Mouse (Mus musculus) heart, postnatal 14 days (tissue): ENCODE data around the gene Arhgef1. TPM values are rescaled to one million over a fixed set of nuclear protein-coding genes. Genes with fewer than 3 reads are reported as not detected.

ENCODE experiments used
- DNase-seq, 2 experiments: peaks; one replicate each; pipeline ENCODE4 v3.0.0; 2021 to 2022
- intact Hi-C: fragments of 180-260 bp; cut with DNase I; formaldehyde crosslinking; loops from one replicate; pipeline ENCODE4 v1.15.1; 2025
- long read RNA-seq, 2 experiments: library from polyadenylated mRNA; stranded (forward); transcript quantifications; one replicate each; pipeline ENCODE4 v2.0.0; 2021
- total RNA-seq, 2 experiments: library from RNA; stranded (reverse); gene quantifications; 2 replicates each; pipeline ENCODE4 v1.2.3; 2021

Arhgef1 gene
- total RNA-seq: 10 to 100 TPM; 76.1 to 78.7 TPM
- long read RNA-seq, experiment 1, transcript Arhgef1-201 (29 exons, 3,212 nt): major isoform, 27 of 109 reads
- long read RNA-seq, experiment 1, transcript Arhgef1-204 (30 exons, 3,508 nt): minor isoform, 8 of 109 reads
- long read RNA-seq, experiment 1, partial matches to known transcripts: 25 of 109 reads
- long read RNA-seq, experiment 1, other reads (novel, unspliced or antisense): 43 of 109 reads
- long read RNA-seq, experiment 2, transcript Arhgef1-204 (30 exons, 3,508 nt): minor isoform, 10 of 98 reads
- long read RNA-seq, experiment 2, transcript Arhgef1-201 (29 exons, 3,212 nt): major isoform, 22 of 98 reads
- long read RNA-seq, experiment 2, partial matches to known transcripts: 23 of 98 reads
- long read RNA-seq, experiment 2, other reads (novel, unspliced or antisense): 36 of 98 reads

DNA sequence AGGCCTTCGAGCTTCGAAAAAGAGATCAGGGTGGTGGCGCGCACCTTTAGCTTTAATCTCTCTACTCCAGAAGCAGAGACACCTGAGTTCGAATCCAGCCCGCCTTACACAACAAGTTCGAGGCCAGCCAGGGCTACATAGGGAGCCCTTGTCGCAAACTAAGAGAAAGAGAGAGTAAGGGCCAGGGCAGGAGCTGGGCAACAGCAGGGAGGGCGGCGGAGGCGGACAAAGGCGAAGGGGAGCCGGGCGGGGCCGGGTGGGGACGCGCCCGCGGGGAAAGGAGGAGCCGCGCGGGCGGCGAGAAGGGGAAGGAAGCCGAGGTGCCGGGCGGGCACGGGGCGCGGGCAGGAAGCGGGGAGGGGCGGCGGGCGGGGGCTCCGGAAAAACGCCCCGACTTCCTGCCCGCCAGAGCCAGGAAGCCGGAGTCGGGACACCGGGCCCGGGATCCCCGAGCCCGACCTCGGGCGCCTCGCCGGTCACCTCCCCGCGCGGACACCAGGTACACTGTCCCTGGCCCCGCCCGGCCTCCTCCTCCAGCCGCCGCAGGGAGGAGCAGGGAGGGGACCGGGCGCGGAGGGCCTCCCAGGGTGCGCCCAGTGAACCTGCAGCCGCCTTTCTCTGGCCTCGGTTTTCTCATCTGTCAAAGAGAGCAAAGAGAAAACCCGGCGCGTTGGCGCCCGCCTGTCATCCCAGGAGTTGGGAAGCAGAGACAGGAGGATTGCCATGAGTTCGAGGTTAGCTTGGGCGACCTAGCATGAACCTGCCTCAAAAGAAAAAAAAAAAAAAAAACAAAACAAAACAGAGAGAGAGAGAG is at the start of gene Arhgef1:
Arhgef1 (plus strand) TSS at position 283 of the 814 bp plus-strand sequence.
- peak; percentile 76 to 86 for DNase-seq
- intact Hi-C loops: loop anchor here (5.0 to 10.0 kb wide), 2 partner anchors 69 to 322 kb away; partner anchors contain the start of genes Dedd2, Rabac1 and Zfp526

DNA sequence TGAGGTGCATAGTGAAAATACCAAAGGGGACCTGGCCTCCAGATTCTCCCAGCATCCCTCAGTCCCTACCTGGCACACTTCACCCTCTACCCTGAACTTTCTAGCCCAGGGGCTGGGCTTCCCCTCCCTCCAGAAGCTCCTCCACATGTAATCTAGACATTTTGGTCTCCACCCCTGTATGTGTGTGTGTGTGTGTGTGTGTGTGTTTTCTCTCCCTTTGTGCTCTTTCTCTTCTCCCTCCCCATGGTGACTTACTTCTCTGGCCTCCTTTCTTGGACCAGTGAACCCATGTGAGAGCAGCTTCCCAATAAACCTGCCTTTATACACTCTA is 49.5 kb upstream of the Arhgef1 start:
- intact Hi-C loops: no loop called here
- no peak for DNase-seq

DNA sequence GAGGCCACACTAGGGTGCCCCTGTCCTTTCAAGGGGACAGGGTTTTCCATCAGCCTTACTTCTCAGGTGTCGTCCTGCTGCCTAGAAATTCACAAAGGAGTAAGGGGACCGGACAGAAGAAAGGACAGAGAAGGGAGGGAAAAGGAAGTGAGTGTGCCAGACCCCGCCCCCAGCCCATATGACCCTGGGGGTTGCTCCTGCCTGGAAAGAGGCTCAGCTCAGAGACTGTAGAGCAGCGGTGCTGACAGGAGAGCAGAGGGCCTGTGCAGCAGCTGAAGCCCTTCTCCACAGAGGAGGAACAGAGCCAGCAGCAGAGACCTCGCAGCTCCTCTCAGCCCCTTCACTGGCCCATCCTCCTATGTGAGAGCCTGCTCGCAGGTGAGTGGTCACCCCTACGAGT is 49.0 kb upstream of the Arhgef1 start:
- intact Hi-C loops: no loop called here
- DNase-seq: no peak

DNA sequence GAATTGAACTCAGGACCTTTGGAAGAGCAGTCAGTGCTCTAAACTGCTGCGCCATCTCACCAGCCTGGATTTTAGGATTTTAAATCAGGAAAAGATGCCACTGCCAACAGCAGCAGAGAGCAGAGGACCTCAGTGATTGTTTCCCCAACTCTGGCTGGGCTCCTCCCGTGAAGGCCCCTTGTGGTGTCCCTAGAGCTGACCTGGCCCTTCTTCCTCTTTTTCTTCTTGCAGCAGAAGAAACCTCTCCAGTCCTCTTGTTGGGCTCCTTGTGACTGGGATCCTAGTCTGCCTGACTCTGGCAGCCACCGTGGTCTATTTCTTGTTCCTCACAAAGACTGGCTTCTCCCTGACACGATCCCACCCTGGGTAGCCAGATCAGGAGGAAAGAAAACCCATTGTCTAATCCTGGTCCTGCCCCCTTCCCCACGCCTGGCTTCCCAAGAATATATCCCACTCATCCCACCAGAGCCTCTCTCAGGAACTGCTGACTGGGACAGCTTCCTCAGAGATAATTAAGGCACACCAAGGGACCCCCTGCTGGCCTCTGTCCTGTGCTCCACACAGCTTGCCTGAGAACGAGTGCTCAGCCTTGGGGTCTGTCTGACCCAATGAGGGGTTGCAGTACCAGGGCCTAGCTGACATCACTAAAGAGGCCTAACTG is 46.1 kb upstream of the Arhgef1 start:
- no peak for DNase-seq
- intact Hi-C loops: no loop called here

DNA sequence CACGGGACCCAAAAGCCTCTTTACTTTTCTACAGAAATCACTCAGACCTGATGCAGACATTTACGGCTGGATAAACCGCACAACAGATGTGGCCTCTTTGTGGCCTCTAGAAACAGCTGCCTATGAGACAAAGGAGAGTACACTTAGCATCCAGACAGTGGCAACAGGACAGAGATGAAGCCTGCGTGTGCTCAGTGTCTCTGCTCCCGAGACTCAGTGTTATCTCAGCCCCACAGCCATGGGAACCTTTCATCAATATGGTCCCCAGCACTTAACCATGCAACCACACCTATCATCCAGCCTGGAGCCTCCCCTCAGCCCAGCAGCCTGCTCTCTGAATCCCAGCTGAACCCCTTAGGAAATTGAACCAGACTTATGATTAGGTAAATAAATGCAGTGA is 43.5 kb upstream of the Arhgef1 start:
- DNase-seq: no peak
- intact Hi-C loops: no loop called here

DNA sequence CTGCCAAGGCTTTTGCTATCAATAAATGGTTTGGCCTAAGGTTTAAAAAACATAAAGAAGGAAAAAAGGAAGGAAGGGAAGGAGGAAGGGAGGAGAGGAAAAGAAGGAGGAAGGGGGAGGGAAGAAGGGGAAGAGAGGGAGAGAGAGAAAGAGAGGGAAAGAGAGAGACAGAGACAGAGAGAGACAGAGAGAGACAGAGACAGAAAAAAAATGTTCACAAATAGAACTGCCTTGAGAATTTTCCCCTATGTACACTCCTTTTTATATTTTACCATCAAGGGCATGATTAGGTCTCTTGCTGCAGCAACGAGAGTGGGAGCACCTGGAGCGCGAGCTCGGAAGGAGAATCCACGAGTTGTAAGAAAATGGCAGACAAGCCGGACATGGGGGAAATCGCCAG is 40.8 kb upstream of the Arhgef1 start, which contains the start of gene Gm9844:
Gm9844 (plus strand) TSS at position 301 of the 400 bp plus-strand sequence.
- DNase-seq: no peak
- intact Hi-C loops: no loop called here

DNA sequence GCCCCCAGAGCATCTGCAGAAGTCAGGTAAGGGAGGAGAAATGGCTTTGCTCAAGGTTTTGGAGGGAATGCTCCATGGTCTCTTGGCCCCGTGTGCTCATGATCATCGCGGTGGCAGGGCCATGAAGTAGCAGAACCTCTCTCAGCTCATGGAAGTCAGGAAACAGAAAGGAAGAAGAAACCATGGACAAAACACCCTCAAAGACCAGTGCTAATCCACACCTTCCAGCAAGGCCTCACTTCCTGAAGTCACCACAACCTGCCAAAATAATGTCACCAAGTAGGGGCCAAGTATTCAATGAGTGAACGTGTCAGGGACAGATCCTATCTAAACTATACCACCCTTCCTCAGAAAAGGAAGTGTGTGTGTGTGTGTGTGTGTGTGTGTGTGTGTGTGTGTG is 39.9 kb upstream of the Arhgef1 start:
- no peak for DNase-seq
- intact Hi-C loops: no loop called here

DNA sequence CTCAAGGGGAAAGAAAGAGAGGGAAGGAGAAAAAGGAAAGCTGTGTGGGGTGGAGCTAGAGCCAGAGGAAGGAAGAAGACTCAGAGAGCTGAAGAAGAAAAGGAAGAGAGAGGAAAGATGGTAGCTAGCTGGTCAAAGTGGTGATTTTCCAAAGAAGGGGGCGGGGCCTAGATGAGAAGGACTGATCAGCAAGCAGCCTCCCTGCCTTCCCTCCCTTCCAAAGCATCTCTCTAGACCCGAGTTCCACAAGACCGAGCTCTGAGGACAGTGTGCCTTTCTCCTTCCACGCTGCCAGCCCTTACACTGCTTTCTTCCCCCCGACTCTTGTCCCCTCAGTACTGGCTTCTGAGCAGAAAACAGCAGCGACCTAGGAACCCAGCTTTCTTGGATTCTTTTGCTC is 38.6 kb upstream of the Arhgef1 start:
- DNase-seq: no peak
- intact Hi-C loops: no loop called here

DNA sequence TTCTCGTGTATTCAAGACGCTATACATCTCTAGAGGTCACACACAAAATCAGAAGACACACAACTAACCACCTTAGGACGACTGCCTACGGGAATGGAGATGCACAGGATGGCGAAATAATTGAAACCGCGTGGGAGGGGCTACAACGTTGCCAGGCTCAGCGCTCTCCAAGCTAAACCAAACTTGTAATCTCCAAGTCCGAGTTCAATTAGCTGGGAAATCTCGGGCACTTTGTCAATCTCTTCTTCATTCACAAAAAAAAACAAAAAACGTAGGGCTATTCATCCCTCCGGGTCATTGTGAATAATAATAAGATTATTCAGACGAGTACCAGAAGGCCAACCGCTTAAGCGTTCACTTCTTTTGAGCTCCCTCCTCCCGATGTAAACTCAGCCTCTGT is 33.6 kb upstream of the Arhgef1 start:
- no peak for DNase-seq
- intact Hi-C loops: no loop called here

DNA sequence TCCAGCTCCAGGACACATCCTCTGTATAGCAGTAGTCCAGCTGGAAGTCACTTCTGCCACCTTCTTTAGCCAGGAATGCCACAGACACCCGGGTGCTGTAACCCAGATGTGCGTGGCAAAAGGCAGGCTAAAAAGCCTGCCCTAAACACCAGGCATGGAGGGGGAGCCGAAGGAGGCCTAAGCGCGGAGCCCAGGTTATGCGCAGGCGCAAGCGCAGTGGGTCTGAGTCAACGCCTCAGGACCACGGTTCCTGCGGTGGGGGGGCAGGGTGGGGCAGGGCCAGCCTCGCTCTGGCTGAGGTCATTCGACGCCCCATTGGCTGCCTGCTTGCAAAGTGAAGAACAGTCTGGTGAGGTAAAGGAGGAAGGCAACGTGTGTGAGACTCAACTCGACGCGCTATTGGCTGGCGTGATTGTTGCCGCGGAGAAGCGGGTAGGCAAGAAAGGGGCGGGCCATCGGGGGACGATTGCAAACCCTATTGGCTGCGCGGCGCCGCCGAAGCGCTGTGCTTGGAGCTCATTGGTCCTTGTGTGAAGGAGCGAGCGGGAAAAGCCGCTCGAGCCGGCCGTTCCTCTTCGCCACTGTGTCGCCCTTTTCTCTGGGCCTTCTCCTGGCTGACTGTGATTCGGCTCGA is 33.1 kb upstream of the Arhgef1 start, which contains the start of the genes Lypd4 and Dmrtc2:
Lypd4 (minus strand) TSS at position 410 of the 634 bp plus-strand sequence.
Dmrtc2 (plus strand) TSS at position 526 of the 634 bp plus-strand sequence.
- no peak for DNase-seq
- intact Hi-C loops: no loop called here

DNA sequence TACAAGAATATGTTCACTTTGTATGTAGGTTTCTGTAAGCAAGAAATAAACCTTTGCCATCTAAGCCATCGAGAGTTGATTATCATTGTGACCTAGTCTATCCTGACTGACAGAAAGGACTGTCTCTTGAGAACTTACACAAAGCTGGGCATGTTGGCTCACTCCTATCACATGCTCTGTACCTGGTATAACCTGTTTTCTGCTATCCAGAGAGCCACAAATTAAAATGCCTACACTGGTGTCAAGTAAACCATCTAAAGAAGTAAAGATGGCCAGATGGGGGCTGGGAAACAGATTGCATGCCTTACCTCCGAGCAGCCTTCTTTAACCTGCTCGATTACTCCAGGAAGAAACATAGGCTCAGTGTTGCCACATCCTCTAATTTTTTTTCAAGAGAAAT is 25.1 kb upstream of the Arhgef1 start:
- no peak for DNase-seq
- intact Hi-C loops: no loop called here

DNA sequence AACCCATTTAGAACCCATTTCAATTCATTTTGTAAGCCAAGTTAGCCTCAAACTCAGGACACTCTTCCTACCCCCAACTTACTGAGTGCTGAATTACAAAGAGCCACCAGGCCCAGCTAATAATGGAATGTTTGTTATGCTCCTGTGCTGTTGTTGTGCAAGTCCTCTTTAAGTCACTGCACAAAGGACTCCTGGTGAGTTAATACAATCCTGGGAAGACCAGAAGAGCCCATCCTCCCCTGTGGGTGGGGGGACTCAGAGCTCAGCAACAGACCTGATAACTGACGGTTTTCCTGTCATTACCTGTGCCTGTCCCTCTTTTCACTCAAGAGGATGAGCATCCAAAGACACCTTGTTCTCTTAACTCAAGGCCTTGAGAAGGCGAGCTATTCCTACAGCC is 23.1 kb upstream of the Arhgef1 start:
- intact Hi-C loops: loop anchor here (10.0 kb wide), 1 partner anchor 335 kb away; no protein-coding TSS in a partner anchor

DNA sequence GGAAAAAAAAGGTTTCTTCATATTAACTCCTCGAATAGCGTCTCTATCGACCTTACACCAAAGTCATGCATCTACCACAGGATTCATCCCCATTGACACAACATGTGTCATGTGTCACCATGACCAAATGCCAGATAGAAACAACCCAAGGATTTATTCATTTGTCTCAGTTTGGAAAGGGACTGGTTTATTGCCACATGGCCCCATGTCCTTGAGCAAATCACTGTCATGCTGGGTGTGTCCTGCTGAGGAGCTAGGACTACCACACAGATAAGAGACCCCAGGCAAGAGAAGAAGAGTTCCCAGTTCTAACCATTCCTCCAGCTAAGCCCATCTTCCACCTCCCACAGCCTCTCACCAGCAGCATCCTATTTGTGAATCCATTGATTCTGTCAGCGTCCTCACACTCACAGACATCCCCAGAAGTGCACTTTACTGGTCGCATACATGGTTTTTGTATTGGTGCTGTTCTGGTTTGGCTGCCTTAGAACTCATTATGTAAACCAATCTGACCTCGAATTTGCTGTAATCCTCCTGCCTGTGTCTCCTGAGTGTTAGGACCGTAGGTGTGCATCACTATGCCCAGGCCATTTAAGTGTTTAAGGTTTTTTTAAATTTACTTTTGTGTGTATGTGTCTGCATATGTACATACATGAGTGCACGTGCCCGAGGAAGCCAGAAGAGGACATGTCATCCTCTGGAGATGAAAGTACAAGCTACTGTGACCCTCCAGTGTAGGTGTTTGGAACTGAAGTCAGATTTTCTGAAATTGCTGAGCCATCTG is 20.1 kb upstream of the Arhgef1 start:
- no peak for DNase-seq
- intact Hi-C loops: loop anchor here (10.0 kb wide), 1 partner anchor 332 kb away; no protein-coding TSS in a partner anchor

More for the DNA sequence above, 23.1 kb upstream of the Arhgef1 start:
- DNase-seq: no peak

DNA sequence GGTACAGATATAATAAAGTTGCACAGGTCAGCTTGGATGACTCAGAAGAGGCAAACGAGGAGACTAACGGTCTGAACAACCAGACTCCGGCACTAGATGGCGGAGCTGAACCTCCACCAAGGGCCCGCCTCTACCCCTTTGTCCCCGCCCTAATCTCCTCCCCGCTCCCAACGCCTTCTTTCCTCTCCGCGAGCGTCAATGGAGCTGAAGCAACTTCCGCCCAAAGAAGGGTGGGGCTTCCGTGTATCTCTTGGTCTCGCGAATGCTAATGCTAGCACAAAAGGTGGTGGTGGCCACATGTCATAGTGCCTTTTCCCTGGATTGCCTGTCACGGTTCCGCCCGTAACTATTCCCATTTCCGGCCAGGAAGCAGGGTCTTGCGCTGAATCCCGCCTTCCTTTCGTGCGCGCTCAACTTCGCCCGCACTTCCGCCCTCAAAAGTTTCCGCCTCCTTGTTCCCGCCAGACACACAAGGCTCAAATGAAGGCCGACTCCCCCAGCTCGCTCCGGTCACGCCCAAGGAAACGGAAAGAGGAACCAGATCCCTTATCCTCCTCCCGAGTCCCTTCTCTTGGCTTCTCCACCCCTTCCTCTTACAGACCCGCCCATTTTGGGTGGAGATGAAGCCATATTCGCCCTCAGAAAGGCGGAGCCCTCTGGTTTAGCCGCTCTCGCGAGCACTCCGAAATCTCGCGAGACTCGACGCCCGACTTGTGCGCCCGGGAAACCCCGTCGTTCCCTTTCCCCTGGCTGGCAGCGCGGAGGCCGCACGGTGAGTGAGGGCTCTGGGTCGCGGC is 18.6 kb upstream of the Arhgef1 start, which contains the start of gene Rps19:
Rps19 (plus strand) TSS at position 476 of the 797 bp plus-strand sequence.
- DNase-seq: peak; percentile 98 to 99
- intact Hi-C loops: loop anchor here (10.0 kb wide), 1 partner anchor 331 kb away; no protein-coding TSS in a partner anchor

DNA sequence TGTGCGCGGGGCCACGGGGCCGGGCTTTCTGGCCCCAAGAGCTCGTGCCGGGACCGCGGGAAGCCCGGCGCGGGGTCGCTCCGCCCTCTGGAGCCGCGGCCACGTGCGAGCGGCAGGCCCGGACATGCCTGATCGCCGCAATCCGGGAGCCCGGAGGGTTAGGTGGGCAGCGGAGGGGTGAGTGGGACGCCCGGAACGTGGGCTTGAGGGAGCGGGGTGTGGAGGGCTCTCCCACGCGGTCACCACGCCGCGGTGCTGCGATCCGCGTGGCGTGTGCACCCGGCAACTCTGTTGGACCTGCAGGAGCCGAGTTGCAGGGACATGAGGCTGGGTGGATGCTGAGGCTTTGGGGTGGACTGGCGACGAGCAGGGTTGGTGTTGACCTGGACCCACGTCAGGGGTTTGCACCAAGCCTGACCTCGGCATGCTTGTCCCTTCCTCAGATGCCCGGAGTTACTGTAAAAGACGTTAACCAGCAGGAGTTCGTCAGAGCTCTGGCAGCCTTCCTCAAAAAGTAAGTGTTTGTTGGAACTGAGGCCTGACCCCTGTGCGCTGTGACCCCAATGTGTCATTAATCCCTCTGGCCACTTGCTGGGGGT is 17.9 kb upstream of the Arhgef1 start:
- peak in 1 of 2 experiments; percentile 29 for DNase-seq
- intact Hi-C loops: loop anchor here (5.0 to 10.0 kb wide), 3 partner anchors 193 to 743 kb away; partner anchors contain the start of gene B3gnt8

DNA sequence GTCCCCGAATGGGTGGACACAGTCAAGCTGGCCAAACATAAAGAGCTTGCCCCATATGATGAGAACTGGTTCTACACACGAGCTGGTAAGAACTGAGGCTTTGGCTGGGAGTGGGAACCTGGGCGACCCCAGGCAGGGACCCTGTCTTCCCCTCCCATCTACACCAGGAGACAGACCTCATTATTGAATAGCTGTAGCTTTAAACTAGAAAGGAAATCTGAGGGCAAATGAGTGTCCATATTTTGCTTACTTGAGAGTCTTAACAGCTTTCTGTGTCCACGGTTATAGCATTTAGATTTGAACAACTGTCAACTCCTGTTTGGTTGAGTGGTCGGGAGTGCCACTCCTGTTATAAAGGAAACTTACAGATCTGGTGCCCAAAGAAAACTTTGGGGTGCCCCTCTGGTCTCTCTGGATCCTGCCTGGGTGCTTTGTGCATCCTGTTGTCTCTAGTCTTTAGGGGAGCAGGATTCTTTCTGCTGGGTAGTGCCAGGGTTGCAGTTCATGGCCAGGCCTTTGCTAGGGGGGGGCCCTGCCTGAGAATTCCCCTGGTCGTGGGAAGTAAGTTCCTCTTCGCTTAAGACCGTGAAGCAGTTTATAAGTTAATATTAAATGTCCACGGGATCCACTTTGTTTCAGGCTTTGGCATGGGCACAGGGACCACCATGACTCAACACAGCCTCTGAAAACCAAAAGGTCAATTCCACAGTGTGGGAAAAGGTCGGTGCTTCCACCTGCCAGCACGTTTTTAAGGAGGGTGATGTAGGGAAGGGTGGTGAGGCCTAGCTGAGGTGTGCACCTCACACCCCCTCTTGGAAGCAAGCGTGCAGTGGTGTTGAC is 17.0 kb upstream of the Arhgef1 start:
- intact Hi-C loops: loop anchor here (5.0 to 10.0 kb wide), 3 partner anchors 192 to 742 kb away; partner anchors contain the start of gene B3gnt8
- DNase-seq: no peak

DNA sequence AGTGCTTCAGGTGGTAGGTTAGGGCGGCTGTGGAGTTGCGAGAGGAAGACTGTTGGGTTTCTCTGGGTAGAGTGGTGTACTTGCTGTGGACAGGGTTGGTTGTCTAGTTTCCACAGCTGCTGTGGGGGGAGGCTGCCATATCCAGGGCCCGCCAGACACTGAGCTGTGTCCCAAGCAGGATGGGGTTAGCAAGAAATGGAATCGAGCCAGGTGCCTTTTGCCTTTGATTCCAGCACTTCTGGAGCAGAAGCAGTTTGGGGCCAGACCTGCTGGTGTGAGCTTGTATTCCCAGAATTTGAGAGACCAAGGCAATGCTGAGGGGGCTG is 16.4 kb upstream of the Arhgef1 start:
- intact Hi-C loops: loop anchor here (5.0 to 10.0 kb wide), 3 partner anchors 191 to 741 kb away; partner anchors contain the start of gene B3gnt8
- peak in 1 of 2 experiments; percentile 24 for DNase-seq
